Mouse (Mus musculus) neutrophil, adult 59 days (primary cell): ENCODE results near the gene Oas3. TPM values are rescaled to one million over a fixed set of nuclear protein-coding genes. Genes with fewer than 3 reads are reported as not detected.

ENCODE experiments used
- total RNA-seq, 2 experiments: library from RNA; stranded (reverse); gene quantifications; 1 replicate in 1 of 2; 2 replicates in 1 of 2; pipeline ENCODE4 v1.2.4; 2023

The Oas3 gene
- 10 to 100 TPM; 10.8 to 13.8 TPM for total RNA-seq

GRCm38 (mm10) chr5:120777478-120777877 lies at the start of gene Oas3:
TSS of gene Oas3 (minus strand) at chr5:120777661.

DNA sequence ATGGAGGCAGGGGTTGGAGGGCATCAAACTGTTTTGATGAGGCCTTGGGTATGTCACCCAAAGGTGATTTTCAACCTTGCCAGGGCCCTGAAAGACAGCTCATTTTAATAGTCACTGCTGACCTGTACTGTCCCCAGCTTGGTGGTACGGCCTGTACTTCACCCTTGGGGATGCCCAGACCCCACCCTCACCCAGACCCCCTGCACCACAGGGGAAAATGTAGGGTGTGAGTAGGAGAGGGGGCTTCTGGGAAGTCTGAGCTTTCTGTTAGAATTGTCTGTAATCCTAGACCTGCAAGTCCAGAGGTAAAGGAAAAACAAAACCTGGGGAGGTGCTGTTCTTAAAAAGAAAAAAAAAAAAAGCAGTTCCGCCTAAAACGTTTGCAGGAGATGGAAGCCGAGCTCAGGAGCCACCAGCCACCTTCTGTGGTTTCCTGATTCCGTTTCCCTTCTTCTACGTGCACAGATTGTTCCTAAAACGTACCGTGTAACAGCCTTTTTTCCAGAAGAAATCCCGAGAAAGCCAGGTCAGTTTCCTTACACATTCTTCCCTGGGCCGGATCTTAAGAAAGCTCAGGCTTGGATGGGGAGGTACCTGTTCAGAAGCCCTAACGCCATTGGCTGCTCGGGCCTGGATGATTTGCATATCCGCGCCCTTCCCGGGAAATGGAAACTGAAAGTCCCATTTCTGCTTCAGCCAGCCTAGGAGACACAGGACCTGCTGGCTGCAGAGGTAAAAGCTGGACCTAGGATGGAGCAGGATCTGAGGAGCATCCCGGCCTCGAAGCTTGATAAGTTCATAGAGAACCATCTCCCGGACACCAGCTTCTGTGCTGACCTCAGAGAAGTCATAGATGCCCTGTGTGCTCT lies 34.7 kb upstream of the Oas3 start, which contains the start of gene Oas1c:
Gene Oas1c (minus strand): TSS at position 564 of the 869 bp plus-strand sequence.

GRCm38 (mm10) chr5:120795480-120796034 lies 18.1 kb upstream of the Oas3 start, which contains the start of gene Oas1e:
TSS of gene Oas1e (minus strand) at chr5:120795530.

GRCm38 (mm10) chr5:120749688-120750087 lies 27.8 kb downstream of the Oas3 start, which contains the start of gene Oas2:
TSS of gene Oas2 (minus strand) at chr5:120749853.

DNA sequence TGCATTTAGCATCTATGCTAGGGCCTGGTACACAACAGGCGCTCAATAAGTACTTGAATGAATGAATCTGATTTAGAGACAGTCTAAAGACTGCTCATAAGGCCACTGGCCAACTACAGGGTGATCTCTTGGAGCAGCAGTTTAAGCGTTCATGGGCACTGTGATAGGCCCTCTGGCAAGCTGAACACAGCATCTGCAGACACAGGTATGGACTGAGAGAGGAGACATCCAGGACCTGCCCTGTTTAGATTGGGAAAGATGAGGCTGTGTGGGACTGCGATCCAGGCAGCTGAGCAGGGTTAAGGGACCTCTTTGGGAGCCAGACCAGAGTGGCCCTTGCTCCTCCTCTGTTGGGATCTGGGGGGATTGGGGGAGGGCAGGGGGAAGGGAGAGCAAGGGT lies 65.6 kb downstream of the Oas3 start, which contains the start of gene Dtx1:
Gene Dtx1 (minus strand): TSS at position 101 of the 400 bp plus-strand sequence.

Other genes starting within 250 kb of the Oas3 start
- gene Tpcn1, start 189.0 kb downstream of the Oas3 start, total RNA-seq, result 10 to 100 TPM; 40.3 to 44.9 TPM
- gene Iqcd, start 188.6 kb downstream of the Oas3 start, total RNA-seq, result under 1 TPM; 0.31 to 0.78 TPM
- 1 to 10 TPM; 2.2 to 2.5 TPM for gene Rita1, start 165.1 kb downstream of the Oas3 start, total RNA-seq
- gene Ddx54, start 164.9 kb downstream of the Oas3 start, total RNA-seq, result 10 to 100 TPM; 38.6 to 47.1 TPM
- not detected for gene Cfap73, start 143.4 kb downstream of the Oas3 start, total RNA-seq
- gene Rasal1, start 128.8 kb downstream of the Oas3 start, total RNA-seq, result 1 to 10 TPM; 1.1 to 1.3 TPM
- 1 to 10 TPM in 1 of 2 experiments, under 1 TPM in 1; 0.49 to 1.1 TPM for gene Dtx1, start 65.7 kb downstream of the Oas3 start, total RNA-seq
- 1 to 10 TPM; 3.2 to 7.8 TPM for gene Oas2, start 27.8 kb downstream of the Oas3 start, total RNA-seq
- not detected for gene Oas1e, start 17.9 kb upstream of the Oas3 start, total RNA-seq
- 1 to 10 TPM; 2.9 to 3.0 TPM for gene Oas1c, start 34.9 kb upstream of the Oas3 start, total RNA-seq
- gene Oas1f, start 69.7 kb upstream of the Oas3 start, total RNA-seq, result not detected
- not detected for gene Oas1h, start 83.8 kb upstream of the Oas3 start, total RNA-seq
- 1 to 10 TPM in 1 of 2 experiments, under 1 TPM in 1; 0.86 to 1.8 TPM for gene Oas1g, start 110.0 kb upstream of the Oas3 start, total RNA-seq
- gene Oas1a, start 129.9 kb upstream of the Oas3 start, total RNA-seq, result 1 to 10 TPM; 6.6 to 9.2 TPM
- not detected for gene Oas1d, start 136.9 kb upstream of the Oas3 start, total RNA-seq
- gene Rph3a, start 232.4 kb upstream of the Oas3 start, total RNA-seq, result under 1 TPM in 1 of 2 experiments, not detected in 1; 0.31 TPM